ENCODE assay signal across 20 mouse cellular contexts in the genomic region with DNA sequence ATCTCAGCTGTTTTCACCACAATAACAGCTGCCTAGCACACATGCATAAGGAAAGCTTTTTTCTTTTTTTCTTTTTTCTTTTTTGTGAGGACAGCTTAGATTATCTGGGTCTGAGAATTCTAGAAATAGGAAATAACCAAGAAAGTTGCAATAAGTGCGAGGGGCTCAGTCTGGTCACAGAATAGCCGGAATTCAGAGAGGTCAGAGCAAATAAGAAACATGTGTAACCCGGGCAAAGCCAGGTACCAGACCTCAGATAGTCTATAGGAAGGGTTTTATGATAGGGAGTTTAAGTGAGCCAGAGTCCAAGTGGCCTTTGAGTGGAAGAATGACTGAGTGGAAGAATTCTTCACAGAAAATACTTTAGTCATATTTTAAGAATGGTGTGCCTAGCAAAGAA.
"Had no signal": no experiment of that assay in that cellular context is flagged by ENCODE, and none has a peak within 500 bp of the region (broad histone marks: within the 10 kb centered on the region; RNA-seq: fewer than 3 reads in every experiment).

No protein-coding gene starts in this region.

- H3K4me3 ChIP-seq: limb, embryonic 12.5 days; limb, embryonic 15.5 days; megakaryocyte, embryonic 14.5 days; midbrain, embryonic 10.5 days; midbrain, embryonic 13.5 days; stomach, embryonic 15.5 days had no signal

- H3K9ac ChIP-seq: limb, embryonic 12.5 days; limb, embryonic 15.5 days; liver, embryonic 14.5 days; liver, postnatal 0 days; lung, embryonic 14.5 days; midbrain, embryonic 13.5 days; stomach, embryonic 15.5 days had no signal

- H3K27ac ChIP-seq: limb, embryonic 12.5 days; limb, embryonic 15.5 days; liver, embryonic 14.5 days; macrophage; midbrain, embryonic 10.5 days; midbrain, embryonic 13.5 days; stomach, embryonic 15.5 days had no signal

- H3K27me3 ChIP-seq: limb, embryonic 12.5 days; limb, embryonic 15.5 days; megakaryocyte, embryonic 14.5 days; midbrain, embryonic 13.5 days; stomach, embryonic 15.5 days had no signal

- ATAC-seq: liver, postnatal 0 days; lung, postnatal 0 days; midbrain, embryonic 13.5 days; midbrain, embryonic 16.5 days had no signal

- DNase-seq: kidney, adult 8-10 months; kidney, postnatal 14 days; kidney, postnatal 4 days; liver, postnatal 0 days; lung, embryonic 14.5 days; right cerebral cortex, adult 18-20 months; right cerebral cortex, postnatal 14 days; spleen, adult 18-20 months; thymus, postnatal 36 days had no signal

- H3K9me3 ChIP-seq: limb, embryonic 12.5 days; limb, embryonic 15.5 days; megakaryocyte, embryonic 14.5 days; midbrain, embryonic 10.5 days; midbrain, embryonic 13.5 days; stomach, embryonic 15.5 days had no signal

- H3K4me1 ChIP-seq: limb, embryonic 15.5 days; midbrain, embryonic 13.5 days; stomach, embryonic 15.5 days had no signal

- H3K36me3 ChIP-seq: limb, embryonic 12.5 days; limb, embryonic 15.5 days; midbrain, embryonic 10.5 days; midbrain, embryonic 13.5 days; stomach, embryonic 15.5 days had no signal

- H3K4me2 ChIP-seq: limb, embryonic 12.5 days; limb, embryonic 15.5 days; liver, embryonic 11.5 days; lung, embryonic 14.5 days; midbrain, embryonic 13.5 days; stomach, embryonic 15.5 days had no signal
